ENCODE assay signal across 12 mouse cellular contexts in the genomic region with DNA sequence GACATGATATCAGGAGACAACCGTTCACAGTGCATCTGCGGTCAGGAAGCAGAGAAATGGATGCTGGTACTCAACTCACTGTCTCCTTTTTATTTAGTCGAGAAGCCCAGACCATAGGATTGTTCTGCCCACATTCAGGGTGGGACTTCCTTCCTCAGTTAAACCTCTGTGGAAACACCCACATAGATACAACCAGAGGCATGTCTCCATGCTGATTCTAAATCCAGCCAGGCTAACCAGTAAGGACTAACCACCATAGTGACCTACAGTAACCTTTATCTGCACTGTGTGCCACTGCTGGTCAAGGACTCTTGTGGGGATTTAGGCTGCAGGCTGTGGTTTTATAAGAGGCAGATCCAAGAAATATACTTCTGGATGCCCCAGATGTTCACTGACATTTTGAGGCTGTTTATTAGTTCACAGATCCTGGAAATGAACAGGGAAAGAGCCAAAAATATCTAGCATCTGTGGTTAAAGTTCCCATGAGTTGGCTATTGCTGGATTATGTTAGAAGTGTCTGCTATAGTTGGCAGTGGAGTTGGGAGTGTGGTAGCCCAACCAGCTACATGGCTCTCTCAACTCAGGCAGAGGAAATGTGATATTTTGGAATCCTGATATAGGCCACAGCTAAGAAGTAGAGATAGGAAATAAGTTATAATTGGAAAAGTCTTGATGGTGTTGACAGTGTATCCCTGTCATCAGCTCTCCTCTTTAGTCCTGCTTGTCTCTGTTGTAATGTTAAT.
DNase-seq lines count a peak whose midpoint lies in the region; ATAC-seq and TF ChIP-seq lines count a peak whose summit lies in the region.
"Had no signal": no experiment of that assay in that cellular context is flagged by ENCODE, and none has a peak within 500 bp of the region (broad histone marks: within the 10 kb centered on the region; RNA-seq: fewer than 3 reads in every experiment).

No protein-coding gene starts in this region.

- H3K36me3 ChIP-seq in limb, embryonic 14.5 days (ENCODE audit: control insufficient read depth, insufficient read depth, low read length) = no peaks in the 10 kb centered on the region; the same call in 1 of the 2 replicates
- H3K36me3 ChIP-seq in limb, embryonic 10.5 days = no peaks in the 10 kb centered on the region
- H3K36me3 ChIP-seq in heart, embryonic 13.5 days = no peaks in the 10 kb centered on the region
- H3K36me3 ChIP-seq in neural tube, embryonic 15.5 days = no peaks in the 10 kb centered on the region
- H3K36me3 ChIP-seq: embryonic facial prominence, embryonic 13.5 days had no signal

- H3K9ac ChIP-seq in limb, embryonic 14.5 days (ENCODE audit: low read depth, low read length, severe bottlenecking) = no peak overlapping the region
- no peak overlapping the region for H3K9ac ChIP-seq in heart, embryonic 13.5 days
- H3K9ac ChIP-seq in neural tube, embryonic 15.5 days (replicated peaks) = no peak overlapping the region
- H3K9ac ChIP-seq: embryonic facial prominence, embryonic 13.5 days; liver, embryonic 14.5 days had no signal

- 95% methylated on average over 3 of the region's 3 CpGs for WGBS in limb, embryonic 14.5 days
- 93% methylated on average over 3 of the region's 3 CpGs for WGBS in limb, embryonic 10.5 days
- 62% methylated on average over 3 of the region's 3 CpGs for WGBS in heart, embryonic 13.5 days
- 92% methylated on average over 3 of the region's 3 CpGs for WGBS in neural tube, embryonic 15.5 days

- no peaks in the 10 kb centered on the region for H3K27me3 ChIP-seq in limb, embryonic 14.5 days (ENCODE audit: control insufficient read depth, insufficient read depth, low read length)
- H3K27me3 ChIP-seq in limb, embryonic 10.5 days (ENCODE audit: low read depth, poor library complexity, severe bottlenecking) = no peaks in the 10 kb centered on the region
- no peaks in the 10 kb centered on the region for H3K27me3 ChIP-seq in heart, embryonic 13.5 days (replicated peaks)
- H3K27me3 ChIP-seq in neural tube, embryonic 15.5 days (replicated peaks) = no peaks in the 10 kb centered on the region
- H3K27me3 ChIP-seq: embryonic facial prominence, embryonic 13.5 days had no signal

- no peak overlapping the region for H3K4me2 ChIP-seq in limb, embryonic 14.5 days (replicated peaks; ENCODE audit: low read depth, low read length, severe bottlenecking)
- H3K4me2 ChIP-seq in heart, embryonic 13.5 days = peak overlapping the region; percentile 26
- no peak overlapping the region for H3K4me2 ChIP-seq in neural tube, embryonic 15.5 days
- H3K4me2 ChIP-seq: embryonic facial prominence, embryonic 13.5 days had no signal

- no peak for TF ChIP-seq POLR2A in limb, embryonic 14.5 days (IDR thresholded peaks at IDR 0.05; ENCODE audit: borderline replicate concordance, extremely low read depth, insufficient read depth, insufficient read length)

- peak; percentile 35 for DNase-seq in limb, embryonic 14.5 days (ENCODE audit: low spot score)
- no peak for DNase-seq in limb, embryonic 10.5 days (ENCODE audit: low spot score)
- peak; percentile 86 for DNase-seq in adipocyte (ENCODE audit: low spot score)
- DNase-seq in adrenal gland, postnatal 25 days = no peak
- DNase-seq in cerebellum, postnatal 14 days = no peak
- DNase-seq: adrenal gland, postnatal 36 days; cerebellum, adult 18-20 months had no signal

- H3K9me3 ChIP-seq in limb, embryonic 14.5 days (ENCODE audit: control insufficient read depth, low read length) = no peaks in the 10 kb centered on the region
- H3K9me3 ChIP-seq in limb, embryonic 10.5 days (replicated peaks) = no peaks in the 10 kb centered on the region
- no peaks in the 10 kb centered on the region for H3K9me3 ChIP-seq in heart, embryonic 13.5 days
- no peaks in the 10 kb centered on the region for H3K9me3 ChIP-seq in neural tube, embryonic 15.5 days (replicated peaks)
- H3K9me3 ChIP-seq: embryonic facial prominence, embryonic 13.5 days had no signal

- no peak overlapping the region for H3K4me3 ChIP-seq in limb, embryonic 14.5 days (replicated peaks; ENCODE audit: low read length)
- no peak overlapping the region for H3K4me3 ChIP-seq in limb, embryonic 10.5 days
- H3K4me3 ChIP-seq in heart, embryonic 13.5 days = no peak overlapping the region
- H3K4me3 ChIP-seq in neural tube, embryonic 15.5 days (replicated peaks) = no peak overlapping the region
- H3K4me3 ChIP-seq: embryonic facial prominence, embryonic 13.5 days; gastrocnemius, adult 2 months had no signal

- ATAC-seq in limb, embryonic 14.5 days (ENCODE audit: low FRiP score, low read depth) = 0 out of 2 replicates have a peak, but pooled peaks have one; percentile 19
- peak; percentile 34; the same call in 1 of the 2 replicates for ATAC-seq in heart, embryonic 13.5 days (ENCODE audit: extremely low read depth, insufficient number of reproducible peaks, low FRiP score, low TSS enrichment)
- no peak; the same call in 1 of the 2 replicates for ATAC-seq in neural tube, embryonic 15.5 days (ENCODE audit: low FRiP score)

- H3K4me1 ChIP-seq in limb, embryonic 14.5 days (ENCODE audit: control insufficient read depth, insufficient read depth, low read length) = peaks cover 7% of the 10 kb centered on the region
- H3K4me1 ChIP-seq in limb, embryonic 10.5 days = peaks cover 44% of the 10 kb centered on the region
- H3K4me1 ChIP-seq in heart, embryonic 13.5 days = peaks cover 93% of the 10 kb centered on the region
- peaks cover 12% of the 10 kb centered on the region; the same call in 1 of the 2 replicates for H3K4me1 ChIP-seq in neural tube, embryonic 15.5 days

- 0 out of 2 replicates have a peak overlapping the region, but pooled peaks have one; percentile 46 for H3K27ac ChIP-seq in limb, embryonic 14.5 days (replicated peaks; ENCODE audit: low read depth, low read length)
- no peak overlapping the region for H3K27ac ChIP-seq in limb, embryonic 10.5 days
- peak overlapping the region; percentile 86 for H3K27ac ChIP-seq in heart, embryonic 13.5 days (replicated peaks)
- peak overlapping the region; percentile 51 for H3K27ac ChIP-seq in neural tube, embryonic 15.5 days (replicated peaks)
- H3K27ac ChIP-seq: gastrocnemius, adult 2 months; liver, embryonic 14.5 days had no signal

Comparison
In these comparisons a context has a peak if more than half of its experiments do, and no peak if none do; other contexts are left out.
1. DNase-seq: peak in limb, embryonic 14.5 days (single experiment) and adipocyte (single experiment); none in limb, embryonic 10.5 days (single experiment), adrenal gland, postnatal 25 days (single experiment) and cerebellum, postnatal 14 days (0 of 2).